ENCODE assay signal across 8 mouse cellular contexts in the genomic region with DNA sequence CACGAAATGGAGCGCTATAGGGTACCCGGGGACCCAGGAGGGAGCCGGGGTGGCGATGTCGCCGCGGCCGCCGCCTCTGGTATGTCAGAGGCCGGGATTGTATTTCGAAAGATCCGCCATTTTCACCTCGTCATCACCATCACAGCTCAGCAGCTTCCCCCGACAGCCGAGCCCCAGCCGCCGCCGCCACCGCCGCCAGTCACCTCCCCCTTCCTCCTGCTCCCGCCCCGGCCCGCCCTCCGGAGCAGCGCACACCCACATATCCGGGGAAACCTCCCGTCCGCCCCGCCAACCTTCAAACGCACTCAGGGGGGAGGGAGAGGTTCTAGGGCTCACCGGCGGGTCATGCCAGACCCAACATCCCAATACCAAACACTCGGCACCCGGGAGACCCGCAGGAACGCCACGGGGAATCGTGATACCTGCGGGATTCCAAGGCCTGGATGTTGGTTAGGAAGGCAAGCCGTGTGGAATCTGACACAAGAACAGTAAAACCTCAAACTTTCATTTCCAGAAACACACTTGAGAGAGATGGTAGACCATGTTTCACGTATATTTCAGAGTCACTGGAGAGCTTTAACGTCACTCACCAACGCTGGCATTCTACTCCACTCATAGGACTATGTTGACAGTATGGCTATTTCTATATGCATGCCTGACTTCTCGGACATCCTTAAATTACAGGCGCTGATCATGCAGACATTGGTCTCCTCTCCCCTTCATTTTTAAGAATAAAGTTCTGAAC. TPM values are rescaled to one million over a fixed set of nuclear protein-coding genes. Genes with fewer than 3 reads are reported as not detected.
DNase-seq lines count a peak whose midpoint lies in the region; ATAC-seq lines count a peak whose summit lies in the region.

No protein-coding gene starts in this region.

- ATAC-seq in intestine, embryonic 16.5 days, result peak; percentile 80
- peak; percentile 69 for ATAC-seq in midbrain, embryonic 11.5 days (ENCODE audit: low FRiP score)

- H3K4me2 ChIP-seq in intestine, embryonic 16.5 days (ENCODE audit: low read depth, low read length), result peak overlapping the region; percentile 89
- H3K4me2 ChIP-seq in midbrain, embryonic 11.5 days, result peak overlapping the region; percentile 83

- no peaks in the 10 kb centered on the region for H3K36me3 ChIP-seq in intestine, embryonic 16.5 days (ENCODE audit: control insufficient read depth, insufficient read depth, low read length)
- H3K36me3 ChIP-seq in limb, embryonic 10.5 days, result no peaks in the 10 kb centered on the region
- H3K36me3 ChIP-seq in midbrain, embryonic 11.5 days (ENCODE audit: control insufficient read depth, insufficient read depth, low read length), result no peaks in the 10 kb centered on the region

- no peaks in the 10 kb centered on the region for H3K27me3 ChIP-seq in intestine, embryonic 16.5 days (replicated peaks; ENCODE audit: control insufficient read depth, insufficient read depth, low read length)
- no peaks in the 10 kb centered on the region for H3K27me3 ChIP-seq in limb, embryonic 10.5 days (ENCODE audit: low read depth, poor library complexity, severe bottlenecking)
- H3K27me3 ChIP-seq in midbrain, embryonic 11.5 days (ENCODE audit: control insufficient read depth, insufficient read depth, low read length), result no peaks in the 10 kb centered on the region

- WGBS in intestine, embryonic 16.5 days, result under 1% methylated on average over 45 of the region's 46 CpGs
- 2% methylated on average over 46 of the region's 46 CpGs for WGBS in limb, embryonic 10.5 days
- 1% methylated on average over 45 of the region's 46 CpGs for WGBS in midbrain, embryonic 11.5 days

- peaks cover 5% of the 10 kb centered on the region; the same call in 1 of the 2 replicates for H3K4me1 ChIP-seq in intestine, embryonic 16.5 days (ENCODE audit: control insufficient read depth, insufficient read depth, low read length)
- peaks cover 26% of the 10 kb centered on the region for H3K4me1 ChIP-seq in limb, embryonic 10.5 days
- H3K4me1 ChIP-seq in midbrain, embryonic 11.5 days (ENCODE audit: control insufficient read depth, insufficient read depth, low read length), result peaks cover 17% of the 10 kb centered on the region

- peak overlapping the region; percentile 89 for H3K4me3 ChIP-seq in intestine, embryonic 16.5 days (ENCODE audit: low read length)
- peak overlapping the region; percentile 86 for H3K4me3 ChIP-seq in limb, embryonic 10.5 days
- H3K4me3 ChIP-seq in midbrain, embryonic 11.5 days (ENCODE audit: low read depth, low read length), result peak overlapping the region; percentile 78

- H3K9ac ChIP-seq in intestine, embryonic 16.5 days (ENCODE audit: low read depth, low read length), result peak overlapping the region; percentile 86
- H3K9ac ChIP-seq in midbrain, embryonic 11.5 days (ENCODE audit: low read length), result peak overlapping the region; percentile 83

- peak; percentile 80 for DNase-seq in adrenal gland, adult 8-10 months
- peak; percentile 82 for DNase-seq in embryo, embryonic 9.5 days (ENCODE audit: extremely low spot score)
- peak; percentile 70 to 83 for DNase-seq in gastrocnemius, postnatal 4 days (ENCODE audit: low spot score in 2 of 2)
- peak; percentile 86 for DNase-seq in limb, embryonic 10.5 days (ENCODE audit: low spot score)
- DNase-seq in midbrain, embryonic 11.5 days (ENCODE audit: low spot score, missing footprints), result peak; percentile 95
- DNase-seq in right cerebral cortex, postnatal 4 days, result peak; percentile 75
- peak; percentile 90 for DNase-seq in yolk sac, embryonic 10.5 days (ENCODE audit: low spot score)

- H3K27ac ChIP-seq in intestine, embryonic 16.5 days (ENCODE audit: low read length), result peak overlapping the region; percentile 85
- peak overlapping the region; percentile 89 for H3K27ac ChIP-seq in limb, embryonic 10.5 days
- H3K27ac ChIP-seq in midbrain, embryonic 11.5 days (ENCODE audit: low read depth, low read length), result no peak overlapping the region

- no peaks in the 10 kb centered on the region for H3K9me3 ChIP-seq in intestine, embryonic 16.5 days (ENCODE audit: control insufficient read depth, low read length)
- no peaks in the 10 kb centered on the region for H3K9me3 ChIP-seq in limb, embryonic 10.5 days (replicated peaks)
- no peaks in the 10 kb centered on the region for H3K9me3 ChIP-seq in midbrain, embryonic 11.5 days (ENCODE audit: control insufficient read depth, low read length)

RNA-seq across cellular contexts. Expression of gene Lin54, which starts 1.8 kb away (rescaled TPM):
- 10 to 100 TPM in 3 of 4 experiments, 1 to 10 TPM in 1; 9.6 to 14.9 (median 10.3) TPM for total RNA-seq in adrenal gland, adult 8-10 months (2022)
- 10 to 100 TPM; 12.0 to 14.6 TPM for total RNA-seq in gastrocnemius, postnatal 4 days (2021)
- 10.2 and 10.7 TPM in 2 replicates for polyA plus RNA-seq in intestine, embryonic 16.5 days (2015; fragmentation: Nextera tagmentation; extraction: Ambion mirVana)
- polyA plus RNA-seq in limb, embryonic 10.5 days (2016; fragmentation: Nextera tagmentation; extraction: Ambion mirVana), result 14.5 and 15.4 TPM in 2 replicates
- 18.7 and 21.4 TPM in 2 replicates for polyA plus RNA-seq in midbrain, embryonic 11.5 days (2014; fragmentation: Nextera tagmentation; extraction: Ambion mirVana)

RNA-seq across cellular contexts. Expression of gene Cops4, which starts 19.5 kb away (rescaled TPM):
- 10 to 100 TPM; 77.6 to 83.4 (median 80.5) TPM for total RNA-seq in adrenal gland, adult 8-10 months (2022)
- 100 to 1,000 TPM; 112 to 114 TPM for total RNA-seq in gastrocnemius, postnatal 4 days (2021)
- polyA plus RNA-seq in intestine, embryonic 16.5 days (2015; fragmentation: Nextera tagmentation; extraction: Ambion mirVana), result 151 and 164 TPM in 2 replicates
- 252 and 254 TPM in 2 replicates for polyA plus RNA-seq in limb, embryonic 10.5 days (2016; fragmentation: Nextera tagmentation; extraction: Ambion mirVana)
- polyA plus RNA-seq in midbrain, embryonic 11.5 days (2014; fragmentation: Nextera tagmentation; extraction: Ambion mirVana), result 242 and 251 TPM in 2 replicates
